Mouse (Mus musculus) spleen, embryonic (tissue): ENCODE data around the gene Map3k10.

Experiments
- CTCF ChIA-PET: fragments of 350-600 bp; sonication (Branson Sonifier 250); formaldehyde crosslinking; loops from one replicate; lab custom pipeline; 2022; lab: Charles Lee

The Map3k10 gene

DNA sequence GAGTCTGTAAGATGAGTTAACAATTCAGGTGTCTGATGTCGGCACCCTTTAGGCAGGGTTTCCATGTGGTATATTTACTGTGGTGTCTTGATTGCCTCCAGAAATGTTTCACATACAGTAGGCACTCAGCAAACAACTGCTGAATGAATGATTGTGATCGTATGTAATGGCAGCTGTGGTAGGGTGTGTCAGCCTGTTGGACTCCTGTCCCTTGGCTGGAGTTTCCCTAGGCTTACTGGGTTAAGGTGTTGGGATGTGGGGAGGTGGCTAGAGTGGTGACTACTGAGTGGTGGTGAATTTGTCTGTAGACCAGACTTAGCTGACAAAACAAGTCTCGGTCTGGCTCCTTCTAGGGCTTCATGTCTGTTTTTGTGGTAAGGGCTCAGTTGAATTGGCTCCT lies 64.0 kb downstream of the Map3k10 start:
- CTCF ChIA-PET: no interaction called here

DNA sequence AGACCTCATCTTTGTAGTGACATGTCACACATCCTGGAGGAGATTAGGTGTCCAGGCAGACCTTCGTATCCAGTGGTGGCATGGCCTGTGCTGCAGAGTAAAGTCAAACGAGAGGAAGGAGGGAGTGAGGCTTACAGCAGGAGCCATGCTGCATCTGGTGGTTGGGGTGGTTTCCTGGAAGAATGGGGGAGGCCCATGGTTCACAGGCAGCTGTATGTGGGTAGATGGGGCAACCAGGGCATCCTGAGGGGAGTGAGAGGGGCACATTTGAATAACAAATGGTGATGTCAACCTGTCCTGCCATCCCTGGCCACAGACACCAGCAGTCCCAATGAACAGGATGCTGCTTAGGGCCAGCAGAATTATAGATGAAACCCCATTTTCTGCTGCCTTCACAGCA lies 64.7 kb downstream of the Map3k10 start:
- CTCF ChIA-PET: no interaction called here

DNA sequence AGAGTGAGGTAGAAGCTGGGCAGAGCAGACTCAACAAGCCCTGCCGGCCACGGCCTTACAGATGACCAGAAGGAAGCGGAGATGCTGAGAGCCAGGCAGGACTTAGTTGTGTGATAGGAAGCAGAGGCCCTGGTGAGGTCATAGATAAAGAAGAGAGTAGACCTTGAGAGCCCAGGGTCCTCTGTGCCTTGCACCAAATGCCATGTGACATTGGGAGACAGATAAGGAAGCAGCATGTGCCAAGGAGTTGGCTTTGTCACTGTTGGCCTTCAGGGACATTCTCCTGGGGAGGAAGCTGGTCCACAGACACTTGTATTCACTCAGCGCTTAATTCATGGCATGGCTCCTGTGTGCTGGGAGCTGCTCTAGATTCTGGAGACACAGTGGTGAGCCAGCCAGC lies 65.1 kb downstream of the Map3k10 start:
- CTCF ChIA-PET: no interaction called here

DNA sequence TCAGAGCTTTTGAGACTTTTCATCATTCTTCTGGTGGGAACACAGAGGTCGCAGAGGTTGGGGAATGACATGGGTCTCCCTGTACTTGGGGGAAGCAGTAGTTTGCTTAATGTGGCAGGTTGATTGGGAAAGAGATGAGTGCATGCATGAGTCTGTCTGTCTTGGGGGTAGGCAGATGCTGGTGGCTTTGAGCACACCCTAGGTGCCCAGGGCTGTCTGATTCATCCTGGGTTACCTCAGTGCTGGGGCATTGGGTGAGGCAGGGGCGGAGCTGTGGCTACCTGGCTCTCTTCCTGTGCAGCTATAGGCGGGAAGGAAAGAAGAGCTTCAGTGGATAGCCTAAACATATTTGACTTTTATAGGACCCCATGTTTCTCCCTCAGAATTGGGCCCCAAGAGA lies 66.3 kb downstream of the Map3k10 start:
- CTCF ChIA-PET: interaction anchor here (0.5 kb wide), 1 partner anchor 43 kb away, joined by 4 read pairs; no protein-coding TSS in a partner anchor

DNA sequence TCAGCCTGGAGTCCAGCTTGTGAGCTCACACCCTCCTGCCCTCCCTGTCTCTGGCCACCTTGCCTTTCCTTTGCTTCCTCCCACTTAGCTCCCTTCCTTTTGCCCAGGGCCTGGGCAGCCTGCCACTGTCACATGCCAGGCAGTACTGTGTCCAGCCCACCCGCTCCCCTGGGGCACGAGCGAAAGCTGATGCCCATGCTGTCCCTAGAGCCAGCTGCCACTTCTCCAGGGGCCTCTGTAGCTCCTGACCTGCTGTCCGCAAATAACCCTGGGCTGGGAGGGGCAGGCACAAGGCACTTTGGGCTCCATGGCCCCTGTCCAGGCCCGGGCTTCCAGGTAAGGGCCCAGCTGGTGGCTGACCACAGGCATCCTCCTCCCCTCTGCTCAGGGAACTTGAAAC lies 66.8 kb downstream of the Map3k10 start:
- CTCF ChIA-PET: no interaction called here

DNA sequence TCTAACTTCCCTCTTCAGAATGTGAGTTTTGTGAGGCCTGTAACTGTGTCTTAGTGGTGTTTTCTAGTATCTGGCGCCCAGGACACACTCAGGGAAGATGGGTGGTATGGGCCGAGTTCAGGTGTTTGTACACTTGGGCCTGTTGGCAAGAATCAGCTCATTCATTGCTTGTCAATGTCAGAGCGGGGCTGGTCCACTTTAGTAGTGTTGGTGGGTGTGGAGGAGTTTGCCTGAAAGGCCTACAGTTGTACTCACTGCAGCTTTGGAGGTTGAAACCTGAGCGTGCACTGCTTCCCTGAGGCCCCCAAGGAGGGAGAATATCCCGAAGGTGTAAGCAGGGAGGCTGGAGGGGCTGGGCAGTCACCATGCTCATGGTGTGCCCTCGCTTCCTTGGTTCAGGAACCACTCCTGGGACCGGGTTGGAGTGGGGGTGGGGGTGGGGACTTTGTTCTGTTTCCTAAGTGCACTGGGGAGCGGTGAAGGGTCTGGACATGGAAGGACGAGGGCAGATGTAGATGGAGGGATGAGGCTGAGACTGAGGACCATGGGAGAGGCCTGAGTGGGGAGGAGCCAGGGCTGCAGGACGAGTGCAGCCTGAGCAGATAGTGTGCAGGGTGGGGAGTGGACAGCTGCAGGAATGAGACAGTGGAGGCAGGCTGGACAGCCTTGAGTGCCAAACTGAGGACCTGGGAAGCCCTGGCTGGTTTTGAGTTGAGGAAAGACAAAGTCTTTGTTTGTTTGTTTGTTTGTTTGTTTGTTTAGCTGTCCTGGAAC lies 67.7 kb downstream of the Map3k10 start:
- CTCF ChIA-PET: no interaction called here
